Mouse (Mus musculus): ENCODE measurements around the gene Sgsm1.

- TF ChIP-seq CTCF (IDR thresholded peaks at IDR 0.05; ENCODE audit: borderline replicate concordance, control insufficient read depth, extremely low read depth, insufficient read depth, low read length, poor library complexity) = no peak
- TF ChIP-seq POLR2A (IDR thresholded peaks at IDR 0.05; ENCODE audit: control insufficient read depth, extremely low read depth, insufficient read depth, low read length, poor library complexity) = no peak
These were observed 91.1 kb downstream of the Sgsm1 start for GRCm38 (mm10) chr5:113219450-113219849.
